Mouse (Mus musculus): Measurements from ENCODE around the gene Ano3. TPM values are rescaled to one million over a fixed set of nuclear protein-coding genes. Genes with fewer than 3 reads are reported as not detected.
"Not testable (repeated sequence)": the region's sequence is repeated elsewhere in the genome, so short reads cannot be mapped to it uniquely, and the experiment has no call there.

Gene Ano3
- 0.07 TPM in 2 replicates for polyA plus RNA-seq (2012; rRNA removed)

GRCm38 (mm10) chr2:110950823-110951222, at the start of gene Ano3:
Ano3 (minus strand) TSS chr2:110950923.
- H3K4me1 ChIP-seq (ENCODE audit: control insufficient read depth, insufficient read depth, low read length); H3K36me3 ChIP-seq (ENCODE audit: control insufficient read depth, insufficient read depth, low read length); H3K4me3 ChIP-seq (ENCODE audit: control insufficient read depth, low read depth, low read length); H3K27ac ChIP-seq (ENCODE audit: control insufficient read depth, insufficient read depth, low read depth, low read length); H3K27me3 ChIP-seq (ENCODE audit: control insufficient read depth, insufficient read depth, low read length): not testable (repeated sequence)

- Histone ChIP-seq H3K4me1 (ENCODE audit: control insufficient read depth, insufficient read depth, low read length) (no peaks in the 10 kb centered on the region), H3K36me3 (ENCODE audit: control insufficient read depth, insufficient read depth, low read length) (no peaks in the 10 kb centered on the region), H3K27ac (ENCODE audit: control insufficient read depth, insufficient read depth, low read depth, low read length) (no peak overlapping the region), H3K4me3 (ENCODE audit: control insufficient read depth, low read depth, low read length) (no peak overlapping the region), H3K27me3 (ENCODE audit: control insufficient read depth, insufficient read depth, low read length) (no peaks in the 10 kb centered on the region)
- TF ChIP-seq POLR2A (IDR thresholded peaks at IDR 0.05; ENCODE audit: control insufficient read depth, low read depth, low read length) (no peak), CTCF (IDR thresholded peaks at IDR 0.05; ENCODE audit: control insufficient read depth, insufficient read depth, insufficient replicate concordance, low read depth, low read length) (no peak)
Measured at GRCm38 (mm10) chr2:110990071-110990470, 39.3 kb upstream of the Ano3 start.

GRCm38 (mm10) chr2:110989539-110989938, 38.8 kb upstream of the Ano3 start:
- Histone ChIP-seq H3K27ac (ENCODE audit: control insufficient read depth, insufficient read depth, low read depth, low read length) (no peak overlapping the region), H3K4me3 (ENCODE audit: control insufficient read depth, low read depth, low read length) (no peak overlapping the region), H3K4me1 (ENCODE audit: control insufficient read depth, insufficient read depth, low read length) (no peaks in the 10 kb centered on the region), H3K27me3 (ENCODE audit: control insufficient read depth, insufficient read depth, low read length) (no peaks in the 10 kb centered on the region), H3K36me3 (ENCODE audit: control insufficient read depth, insufficient read depth, low read length) (no peaks in the 10 kb centered on the region)
- TF ChIP-seq CTCF (IDR thresholded peaks at IDR 0.05; ENCODE audit: control insufficient read depth, insufficient read depth, insufficient replicate concordance, low read depth, low read length) (no peak), POLR2A (IDR thresholded peaks at IDR 0.05; ENCODE audit: control insufficient read depth, low read depth, low read length) (no peak)

DNA sequence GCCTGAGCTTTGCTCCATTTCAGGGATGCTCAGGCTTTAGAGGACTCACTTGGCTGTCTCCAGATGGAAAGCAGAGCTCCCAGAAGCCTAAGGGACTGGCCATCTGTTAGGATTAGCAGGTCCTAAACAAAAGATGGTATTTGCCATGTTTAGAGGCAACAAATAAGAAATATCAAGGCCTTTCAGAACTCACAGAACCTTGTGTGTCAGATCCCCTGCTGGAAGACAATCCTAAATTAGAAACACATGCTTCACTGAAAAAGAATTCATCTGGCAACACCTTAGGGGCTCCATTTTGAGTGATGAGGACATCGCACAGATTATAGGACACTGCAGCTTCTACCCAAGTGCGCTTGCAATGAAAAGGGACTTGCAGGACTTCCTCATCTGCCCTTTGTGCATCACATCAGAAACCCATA, 35.1 kb upstream of the Ano3 start:
- no peak overlapping the region for H3K27ac ChIP-seq (ENCODE audit: control insufficient read depth, insufficient read depth, low read depth, low read length)
- no peak overlapping the region for H3K4me3 ChIP-seq (ENCODE audit: control insufficient read depth, low read depth, low read length)
- no peaks in the 10 kb centered on the region for H3K4me1 ChIP-seq (ENCODE audit: control insufficient read depth, insufficient read depth, low read length)
- TF ChIP-seq CTCF (IDR thresholded peaks at IDR 0.05; ENCODE audit: control insufficient read depth, insufficient read depth, insufficient replicate concordance, low read depth, low read length) (no peak), POLR2A (IDR thresholded peaks at IDR 0.05; ENCODE audit: control insufficient read depth, low read depth, low read length) (no peak)
- no peaks in the 10 kb centered on the region for H3K27me3 ChIP-seq (ENCODE audit: control insufficient read depth, insufficient read depth, low read length)
- H3K36me3 ChIP-seq (ENCODE audit: control insufficient read depth, insufficient read depth, low read length) = no peaks in the 10 kb centered on the region

GRCm38 (mm10) chr2:110981733-110982132, 31.0 kb upstream of the Ano3 start:
- Histone ChIP-seq H3K4me1 (ENCODE audit: control insufficient read depth, insufficient read depth, low read length) (no peaks in the 10 kb centered on the region), H3K36me3 (ENCODE audit: control insufficient read depth, insufficient read depth, low read length) (no peaks in the 10 kb centered on the region), H3K27ac (ENCODE audit: control insufficient read depth, insufficient read depth, low read depth, low read length) (no peak overlapping the region), H3K27me3 (ENCODE audit: control insufficient read depth, insufficient read depth, low read length) (no peaks in the 10 kb centered on the region), H3K4me3 (ENCODE audit: control insufficient read depth, low read depth, low read length) (no peak overlapping the region)
- no peak for TF ChIP-seq POLR2A (IDR thresholded peaks at IDR 0.05; ENCODE audit: control insufficient read depth, low read depth, low read length)
- TF ChIP-seq CTCF (IDR thresholded peaks at IDR 0.05; ENCODE audit: control insufficient read depth, insufficient read depth, insufficient replicate concordance, low read depth, low read length) = no peak

GRCm38 (mm10) chr2:110979610-110980009, 28.9 kb upstream of the Ano3 start:
- no peak overlapping the region for H3K27ac ChIP-seq (ENCODE audit: control insufficient read depth, insufficient read depth, low read depth, low read length)
- no peaks in the 10 kb centered on the region for H3K36me3 ChIP-seq (ENCODE audit: control insufficient read depth, insufficient read depth, low read length)
- no peaks in the 10 kb centered on the region for H3K27me3 ChIP-seq (ENCODE audit: control insufficient read depth, insufficient read depth, low read length)
- no peak for TF ChIP-seq CTCF (IDR thresholded peaks at IDR 0.05; ENCODE audit: control insufficient read depth, insufficient read depth, insufficient replicate concordance, low read depth, low read length)
- no peak for TF ChIP-seq POLR2A (IDR thresholded peaks at IDR 0.05; ENCODE audit: control insufficient read depth, low read depth, low read length)
- H3K4me3 ChIP-seq (ENCODE audit: control insufficient read depth, low read depth, low read length) = no peak overlapping the region
- H3K4me1 ChIP-seq (ENCODE audit: control insufficient read depth, insufficient read depth, low read length) = no peaks in the 10 kb centered on the region

DNA sequence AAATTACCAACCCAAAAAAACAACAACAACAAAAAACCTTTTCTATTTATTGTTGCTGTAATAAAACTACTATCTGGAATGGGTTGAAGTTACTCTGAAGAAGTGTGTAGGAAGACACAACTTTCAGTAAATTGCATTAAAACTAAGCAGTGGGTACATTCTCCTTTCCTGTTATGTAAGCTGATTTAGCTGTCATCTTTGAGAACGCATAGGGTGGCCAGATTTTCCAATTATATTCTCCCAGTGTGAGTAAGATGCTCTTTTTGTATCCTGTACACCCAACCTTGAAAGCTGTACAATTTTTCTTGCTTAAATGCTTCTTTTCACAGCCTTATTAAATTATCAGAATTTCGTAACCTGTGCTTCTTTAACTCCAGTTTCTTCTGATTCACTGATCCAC, 26.1 kb upstream of the Ano3 start:
- Histone ChIP-seq H3K36me3 (ENCODE audit: control insufficient read depth, insufficient read depth, low read length) (no peaks in the 10 kb centered on the region), H3K27me3 (ENCODE audit: control insufficient read depth, insufficient read depth, low read length) (no peaks in the 10 kb centered on the region), H3K27ac (ENCODE audit: control insufficient read depth, insufficient read depth, low read depth, low read length) (no peak overlapping the region), H3K4me1 (ENCODE audit: control insufficient read depth, insufficient read depth, low read length) (no peaks in the 10 kb centered on the region), H3K4me3 (ENCODE audit: control insufficient read depth, low read depth, low read length) (no peak overlapping the region)
- TF ChIP-seq CTCF (IDR thresholded peaks at IDR 0.05; ENCODE audit: control insufficient read depth, insufficient read depth, insufficient replicate concordance, low read depth, low read length) (no peak), POLR2A (IDR thresholded peaks at IDR 0.05; ENCODE audit: control insufficient read depth, low read depth, low read length) (no peak)

GRCm38 (mm10) chr2:110970158-110970557, 19.4 kb upstream of the Ano3 start:
- Histone ChIP-seq H3K4me1 (ENCODE audit: control insufficient read depth, insufficient read depth, low read length) (no peaks in the 10 kb centered on the region), H3K4me3 (ENCODE audit: control insufficient read depth, low read depth, low read length) (no peak overlapping the region), H3K36me3 (ENCODE audit: control insufficient read depth, insufficient read depth, low read length) (no peaks in the 10 kb centered on the region), H3K27ac (ENCODE audit: control insufficient read depth, insufficient read depth, low read depth, low read length) (no peak overlapping the region), H3K27me3 (ENCODE audit: control insufficient read depth, insufficient read depth, low read length) (no peaks in the 10 kb centered on the region)
- no peak for TF ChIP-seq POLR2A (IDR thresholded peaks at IDR 0.05; ENCODE audit: control insufficient read depth, low read depth, low read length)
- no peak for TF ChIP-seq CTCF (IDR thresholded peaks at IDR 0.05; ENCODE audit: control insufficient read depth, insufficient read depth, insufficient replicate concordance, low read depth, low read length)

All from testis, adult 2 months (tissue).